Mouse (Mus musculus): Measurements from ENCODE around the gene Clstn3. TPM values are rescaled to one million over a fixed set of nuclear protein-coding genes. Genes with fewer than 3 reads are reported as not detected.
"Not testable (repeated sequence)": the region's sequence is repeated elsewhere in the genome, so short reads cannot be mapped to it uniquely, and the experiment has no call there.

The Clstn3 gene
- polyA plus RNA-seq, 1 experiment from 2014 or later, result 2.0 TPM

GRCm38 (mm10) chr6:124427289-124427688, 37.3 kb downstream of the Clstn3 start:
- no peaks in the 10 kb centered on the region for H3K27me3 ChIP-seq (ENCODE audit: control insufficient read depth, insufficient read depth, low read depth, low read length)
- H3K4me1 ChIP-seq (replicated peaks; ENCODE audit: control insufficient read depth, insufficient read depth, low read length), result no peaks in the 10 kb centered on the region
- WGBS, result 73% methylated on average over 7 of the region's 7 CpGs
- no peak overlapping the region for H3K9ac ChIP-seq (ENCODE audit: low read length)
- H3K27ac ChIP-seq (ENCODE audit: low read length), result no peak overlapping the region
- no peaks in the 10 kb centered on the region for H3K36me3 ChIP-seq (ENCODE audit: control insufficient read depth, insufficient read depth, low read length)
- no peak overlapping the region for H3K4me2 ChIP-seq (ENCODE audit: low read depth, low read length)
- H3K4me3 ChIP-seq (ENCODE audit: low read length), result no peak overlapping the region
- no peak for ATAC-seq (ENCODE audit: low read depth)
- no peaks in the 10 kb centered on the region for H3K9me3 ChIP-seq (ENCODE audit: control insufficient read depth, low read length)

- WGBS, result 38% methylated on average over 3 of the region's 3 CpGs
- no peak for ATAC-seq (ENCODE audit: low read depth)
- H3K4me3 ChIP-seq (ENCODE audit: low read length), result no peak overlapping the region
- no peaks in the 10 kb centered on the region for H3K27me3 ChIP-seq (ENCODE audit: control insufficient read depth, insufficient read depth, low read depth, low read length)
- H3K36me3 ChIP-seq (ENCODE audit: control insufficient read depth, insufficient read depth, low read length), result no peaks in the 10 kb centered on the region
- H3K27ac ChIP-seq (ENCODE audit: low read length), result no peak overlapping the region
- no peaks in the 10 kb centered on the region for H3K9me3 ChIP-seq (ENCODE audit: control insufficient read depth, low read length)
- H3K4me1 ChIP-seq (replicated peaks; ENCODE audit: control insufficient read depth, insufficient read depth, low read length), result no peaks in the 10 kb centered on the region
- H3K4me2 ChIP-seq (ENCODE audit: low read depth, low read length), result no peak overlapping the region
- H3K9ac ChIP-seq (ENCODE audit: low read length), result no peak overlapping the region
Observed at GRCm38 (mm10) chr6:124426604-124427003, 38.0 kb downstream of the Clstn3 start.

GRCm38 (mm10) chr6:124425523-124425922, 39.1 kb downstream of the Clstn3 start:
- ATAC-seq (ENCODE audit: low read depth), result no peak
- H3K27me3 ChIP-seq (ENCODE audit: control insufficient read depth, insufficient read depth, low read depth, low read length), result no peaks in the 10 kb centered on the region
- H3K9me3 ChIP-seq (ENCODE audit: control insufficient read depth, low read length), result no peaks in the 10 kb centered on the region
- H3K27ac ChIP-seq (ENCODE audit: low read length), result no peak overlapping the region
- H3K36me3 ChIP-seq (ENCODE audit: control insufficient read depth, insufficient read depth, low read length), result no peaks in the 10 kb centered on the region
- 64% methylated on average over 6 of the region's 6 CpGs for WGBS
- H3K4me3 ChIP-seq (ENCODE audit: low read length), result no peak overlapping the region
- no peaks in the 10 kb centered on the region for H3K4me1 ChIP-seq (replicated peaks; ENCODE audit: control insufficient read depth, insufficient read depth, low read length)
- no peak overlapping the region for H3K9ac ChIP-seq (ENCODE audit: low read length)
- H3K4me2 ChIP-seq (ENCODE audit: low read depth, low read length), result no peak overlapping the region

- not testable (repeated sequence) for H3K27ac ChIP-seq (ENCODE audit: low read length); H3K36me3 ChIP-seq (ENCODE audit: control insufficient read depth, insufficient read depth, low read length); H3K4me3 ChIP-seq (ENCODE audit: low read length); H3K27me3 ChIP-seq (ENCODE audit: control insufficient read depth, insufficient read depth, low read depth, low read length); H3K9ac ChIP-seq (ENCODE audit: low read length); H3K9me3 ChIP-seq (ENCODE audit: control insufficient read depth, low read length); H3K4me1 ChIP-seq (replicated peaks; ENCODE audit: control insufficient read depth, insufficient read depth, low read length); H3K4me2 ChIP-seq (ENCODE audit: low read depth, low read length)
- WGBS, result 47% methylated on average over 7 of the region's 7 CpGs
- 0 out of 2 replicates have a peak, but pooled peaks have one; percentile 5 for ATAC-seq (ENCODE audit: low read depth)
Observed at GRCm38 (mm10) chr6:124425042-124425441, 39.6 kb downstream of the Clstn3 start.

DNA sequence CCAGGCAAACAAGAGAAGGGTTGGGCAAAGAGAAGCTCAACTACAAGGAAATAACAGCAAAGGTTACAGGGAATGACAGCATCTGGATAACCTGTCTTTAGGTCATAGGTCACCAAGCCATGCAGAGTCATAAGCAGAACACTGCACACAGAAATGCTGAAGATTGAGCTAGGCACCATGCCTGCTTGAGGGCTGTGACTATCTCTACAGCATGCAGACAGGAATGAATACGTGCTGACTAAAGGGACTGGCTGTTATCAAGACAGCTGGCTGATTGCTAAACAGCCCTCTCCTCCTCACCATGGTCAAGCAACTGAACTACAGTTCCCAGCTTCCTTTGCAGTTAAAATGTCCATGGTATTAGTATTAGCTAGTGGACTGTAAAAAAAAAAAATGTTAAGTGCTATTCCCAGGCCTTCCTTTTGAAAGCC, 40.5 kb downstream of the Clstn3 start:
- Histone ChIP-seq H3K4me1 (replicated peaks; ENCODE audit: control insufficient read depth, insufficient read depth, low read length) (no peaks in the 10 kb centered on the region), H3K4me3 (ENCODE audit: low read length) (no peak overlapping the region), H3K9ac (ENCODE audit: low read length) (no peak overlapping the region), H3K27ac (ENCODE audit: low read length) (no peak overlapping the region), H3K4me2 (ENCODE audit: low read depth, low read length) (no peak overlapping the region), H3K36me3 (ENCODE audit: control insufficient read depth, insufficient read depth, low read length) (no peaks in the 10 kb centered on the region), H3K9me3 (ENCODE audit: control insufficient read depth, low read length) (no peaks in the 10 kb centered on the region), H3K27me3 (ENCODE audit: control insufficient read depth, insufficient read depth, low read depth, low read length) (no peaks in the 10 kb centered on the region)
- WGBS, result 18% methylated on average over 1 of the region's 1 CpGs
- ATAC-seq (ENCODE audit: low read depth), result no peak

- peaks cover 5% of the 10 kb centered on the region; the same call in 1 of the 2 replicates for H3K4me1 ChIP-seq (replicated peaks; ENCODE audit: control insufficient read depth, insufficient read depth, low read length)
- H3K36me3 ChIP-seq (ENCODE audit: control insufficient read depth, insufficient read depth, low read length), result no peaks in the 10 kb centered on the region
- ATAC-seq (ENCODE audit: low read depth), result no peak
- H3K9me3 ChIP-seq (ENCODE audit: control insufficient read depth, low read length), result no peaks in the 10 kb centered on the region
- no peak overlapping the region for H3K9ac ChIP-seq (ENCODE audit: low read length)
- no peaks in the 10 kb centered on the region for H3K27me3 ChIP-seq (ENCODE audit: control insufficient read depth, insufficient read depth, low read depth, low read length)
- H3K27ac ChIP-seq (ENCODE audit: low read length), result no peak overlapping the region
- H3K4me3 ChIP-seq (ENCODE audit: low read length), result no peak overlapping the region
- WGBS, result 84% methylated on average over 3 of the region's 3 CpGs
- H3K4me2 ChIP-seq (ENCODE audit: low read depth, low read length), result no peak overlapping the region
Observed at GRCm38 (mm10) chr6:124418686-124419085, 45.9 kb downstream of the Clstn3 start.

DNA sequence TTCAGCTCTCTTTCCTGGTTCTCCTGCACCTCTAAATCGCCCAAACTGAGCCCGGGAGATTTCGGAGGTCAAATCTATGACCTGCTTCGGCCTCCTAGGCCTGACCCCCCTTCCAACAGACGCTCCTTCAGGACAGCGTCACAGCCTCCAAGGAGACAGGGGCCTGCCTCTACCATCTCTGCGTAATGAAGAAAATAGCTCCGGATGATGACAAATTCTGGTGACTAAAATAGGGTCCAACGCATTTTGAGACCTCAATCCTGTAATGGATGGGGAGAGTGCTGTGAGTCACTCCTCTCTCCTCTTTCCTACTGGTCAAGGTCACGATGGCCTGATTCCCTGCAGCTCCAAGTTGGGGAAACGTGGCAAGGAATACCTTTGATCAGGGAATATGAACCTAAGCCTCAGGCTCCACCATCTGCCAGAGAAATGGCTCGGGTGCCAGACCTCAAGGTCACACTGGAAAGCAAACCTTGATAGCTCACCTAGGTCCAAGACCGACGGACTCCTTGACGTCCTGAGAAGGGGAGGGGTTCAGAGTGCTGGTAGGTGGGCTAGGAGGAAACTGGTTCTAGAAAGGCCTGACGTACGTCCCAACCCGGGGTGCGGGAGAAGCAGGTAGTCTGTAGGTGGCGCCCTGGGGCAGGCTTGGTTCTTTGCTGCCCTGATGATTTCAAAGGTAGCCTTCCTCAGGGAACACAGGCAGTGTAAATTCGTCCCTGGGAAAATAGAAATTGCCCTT, 49.1 kb downstream of the Clstn3 start:
- 6% methylated on average over 21 of the region's 21 CpGs for WGBS
- Histone ChIP-seq H3K27me3 (ENCODE audit: control insufficient read depth, insufficient read depth, low read depth, low read length) (no peaks in the 10 kb centered on the region), H3K36me3 (ENCODE audit: control insufficient read depth, insufficient read depth, low read length) (peaks cover 6% of the 10 kb centered on the region; the same call in 1 of the 2 replicates), H3K4me1 (replicated peaks; ENCODE audit: control insufficient read depth, insufficient read depth, low read length) (peaks cover 8% of the 10 kb centered on the region; the same call in 1 of the 2 replicates), H3K9me3 (ENCODE audit: control insufficient read depth, low read length) (no peaks in the 10 kb centered on the region), H3K4me2 (ENCODE audit: low read depth, low read length) (peak overlapping the region; percentile 64), H3K9ac (ENCODE audit: low read length) (peak overlapping the region; percentile 80), H3K4me3 (ENCODE audit: low read length) (peak overlapping the region; percentile 75), H3K27ac (ENCODE audit: low read length) (peak overlapping the region; percentile 76)
- ATAC-seq (ENCODE audit: low read depth), result peak; percentile 40

DNA sequence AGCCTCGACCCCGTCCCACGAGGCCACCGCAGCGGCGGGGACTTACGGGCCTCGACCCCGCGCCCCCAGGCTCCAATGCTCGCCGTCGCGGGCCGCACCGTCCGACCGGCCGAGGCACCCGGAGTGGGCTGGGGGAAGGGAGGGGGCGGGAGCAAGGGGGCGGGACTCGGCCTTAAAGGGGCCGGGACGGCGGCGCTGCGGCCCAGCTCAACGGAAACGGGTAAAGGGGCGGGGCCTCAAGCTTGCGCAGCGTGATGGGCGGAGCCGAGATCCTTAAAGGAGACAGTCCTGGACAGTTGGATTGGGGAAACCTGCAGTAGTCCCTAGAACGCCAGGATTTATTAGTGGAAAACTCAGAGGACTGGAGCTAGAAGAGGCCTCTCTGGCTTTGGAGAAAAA, 49.7 kb downstream of the Clstn3 start, which contains the start of gene Pex5:
Gene Pex5, minus strand, starts transcription at position 141 of the 399 bp plus-strand sequence.
- Histone ChIP-seq H3K4me3 (ENCODE audit: low read length) (peak within 1 kb of the TSS; percentile 75), H3K4me2 (ENCODE audit: low read depth, low read length) (peak within 1 kb of the TSS; percentile 64), H3K9me3 (ENCODE audit: control insufficient read depth, low read length) (no peaks in the 10 kb centered on the region), H3K27me3 (ENCODE audit: control insufficient read depth, insufficient read depth, low read depth, low read length) (no peaks in the 10 kb centered on the region), H3K4me1 (replicated peaks; ENCODE audit: control insufficient read depth, insufficient read depth, low read length) (peaks cover 8% of the 10 kb centered on the region; the same call in 1 of the 2 replicates), H3K36me3 (ENCODE audit: control insufficient read depth, insufficient read depth, low read length) (peaks cover 6% of the 10 kb centered on the region; the same call in 1 of the 2 replicates), H3K9ac (ENCODE audit: low read length) (peak within 1 kb of the TSS; percentile 80), H3K27ac (ENCODE audit: low read length) (peak within 1 kb of the TSS; percentile 76)
- ATAC-seq (ENCODE audit: low read depth), result peak; percentile 98
- WGBS, result 1% methylated on average over 22 of the region's 36 CpGs

- WGBS, result 2% methylated on average over 35 of the region's 45 CpGs
- H3K9ac ChIP-seq (ENCODE audit: low read length), result peak overlapping the region; percentile 80
- peak overlapping the region; percentile 64 for H3K4me2 ChIP-seq (ENCODE audit: low read depth, low read length)
- peak overlapping the region; percentile 75 for H3K4me3 ChIP-seq (ENCODE audit: low read length)
- peak overlapping the region; percentile 55; the same call in 1 of the 2 replicates for H3K27ac ChIP-seq (ENCODE audit: low read length)
- H3K9me3 ChIP-seq (ENCODE audit: control insufficient read depth, low read length), result no peaks in the 10 kb centered on the region
- peak; percentile 49 for ATAC-seq (ENCODE audit: low read depth)
- peaks cover 8% of the 10 kb centered on the region; the same call in 1 of the 2 replicates for H3K4me1 ChIP-seq (replicated peaks; ENCODE audit: control insufficient read depth, insufficient read depth, low read length)
- no peaks in the 10 kb centered on the region for H3K27me3 ChIP-seq (ENCODE audit: control insufficient read depth, insufficient read depth, low read depth, low read length)
- H3K36me3 ChIP-seq (ENCODE audit: control insufficient read depth, insufficient read depth, low read length), result peaks cover 6% of the 10 kb centered on the region; the same call in 1 of the 2 replicates
Observed at GRCm38 (mm10) chr6:124414150-124414926, 50.3 kb downstream of the Clstn3 start.
